Comparison of ENCODE assay signal across 8 mouse cellular contexts in genomic region chr4:3068306-3069223, GRCm38 (mm10).
A peak's percentile ranks its signal among the peaks of the same experiment; 100 is the strongest.
DNase-seq lines count a peak whose midpoint lies in the region; ATAC-seq lines count a peak whose summit lies in the region.

No protein-coding gene starts in this region.

- H3K27ac ChIP-seq in embryonic facial prominence, embryonic 13.5 days = no peak overlapping the region
- H3K27ac ChIP-seq in embryonic facial prominence, embryonic 10.5 days (replicated peaks) = no peak overlapping the region
- no peak overlapping the region for H3K27ac ChIP-seq in lung, embryonic 15.5 days
- H3K27ac ChIP-seq in hindbrain, embryonic 14.5 days = no peak overlapping the region

- no peak overlapping the region for H3K4me2 ChIP-seq in embryonic facial prominence, embryonic 13.5 days
- H3K4me2 ChIP-seq in lung, embryonic 15.5 days = no peak overlapping the region
- no peak overlapping the region for H3K4me2 ChIP-seq in hindbrain, embryonic 14.5 days (replicated peaks)

- no peaks in the 10 kb centered on the region for H3K4me1 ChIP-seq in embryonic facial prominence, embryonic 13.5 days
- H3K4me1 ChIP-seq in embryonic facial prominence, embryonic 10.5 days = no peaks in the 10 kb centered on the region
- no peaks in the 10 kb centered on the region for H3K4me1 ChIP-seq in lung, embryonic 15.5 days
- H3K4me1 ChIP-seq in hindbrain, embryonic 14.5 days (replicated peaks; ENCODE audit: control insufficient read depth, insufficient read depth, low read length) = no peaks in the 10 kb centered on the region

- WGBS in embryonic facial prominence, embryonic 13.5 days = 86% methylated on average over 6 of the region's 6 CpGs
- 84% methylated on average over 6 of the region's 6 CpGs for WGBS in embryonic facial prominence, embryonic 10.5 days
- 76% methylated on average over 6 of the region's 6 CpGs for WGBS in lung, embryonic 15.5 days
- WGBS in hindbrain, embryonic 14.5 days = 83% methylated on average over 6 of the region's 6 CpGs

- H3K27me3 ChIP-seq in embryonic facial prominence, embryonic 13.5 days = no peaks in the 10 kb centered on the region
- no peaks in the 10 kb centered on the region for H3K27me3 ChIP-seq in embryonic facial prominence, embryonic 10.5 days (replicated peaks; ENCODE audit: low read depth, poor library complexity, severe bottlenecking)
- H3K27me3 ChIP-seq in lung, embryonic 15.5 days = no peaks in the 10 kb centered on the region
- no peaks in the 10 kb centered on the region for H3K27me3 ChIP-seq in hindbrain, embryonic 14.5 days (ENCODE audit: control insufficient read depth, insufficient read depth, low read length)

- peaks cover 85% of the 10 kb centered on the region for H3K9me3 ChIP-seq in embryonic facial prominence, embryonic 13.5 days
- peaks cover 92% of the 10 kb centered on the region for H3K9me3 ChIP-seq in embryonic facial prominence, embryonic 10.5 days
- H3K9me3 ChIP-seq in lung, embryonic 15.5 days = peaks cover 29% of the 10 kb centered on the region
- peaks cover 85% of the 10 kb centered on the region for H3K9me3 ChIP-seq in hindbrain, embryonic 14.5 days (ENCODE audit: control insufficient read depth, low read length)

- no peak for DNase-seq in embryonic facial prominence, embryonic 10.5 days (ENCODE audit: low spot score)
- DNase-seq in lung, postnatal 36 days = no peak
- no peak for DNase-seq in hindbrain, embryonic 14.5 days (ENCODE audit: low spot score)
- peak; percentile 13 for DNase-seq in naive thymus-derived CD4-positive, alpha-beta T cell, adult 2 months (ENCODE audit: low read depth)
- no peak for DNase-seq in embryo, embryonic 10.5 days (ENCODE audit: low spot score)

- H3K9ac ChIP-seq in embryonic facial prominence, embryonic 13.5 days = no peak overlapping the region
- no peak overlapping the region for H3K9ac ChIP-seq in lung, embryonic 15.5 days
- H3K9ac ChIP-seq in hindbrain, embryonic 14.5 days = no peak overlapping the region

- no peak overlapping the region for H3K4me3 ChIP-seq in embryonic facial prominence, embryonic 13.5 days
- no peak overlapping the region for H3K4me3 ChIP-seq in embryonic facial prominence, embryonic 10.5 days
- no peak overlapping the region for H3K4me3 ChIP-seq in lung, embryonic 15.5 days
- H3K4me3 ChIP-seq in hindbrain, embryonic 14.5 days (replicated peaks; ENCODE audit: low read length) = no peak overlapping the region

- H3K36me3 ChIP-seq in embryonic facial prominence, embryonic 13.5 days = no peaks in the 10 kb centered on the region
- no peaks in the 10 kb centered on the region for H3K36me3 ChIP-seq in embryonic facial prominence, embryonic 10.5 days (replicated peaks)
- H3K36me3 ChIP-seq in lung, embryonic 15.5 days = no peaks in the 10 kb centered on the region
- H3K36me3 ChIP-seq in hindbrain, embryonic 14.5 days (replicated peaks; ENCODE audit: control insufficient read depth, insufficient read depth) = no peaks in the 10 kb centered on the region

- peak; percentile 3; the same call in 1 of the 2 replicates for ATAC-seq in embryonic facial prominence, embryonic 13.5 days (ENCODE audit: insufficient number of reproducible peaks, insufficient read depth, low FRiP score, low TSS enrichment, low read depth)
- ATAC-seq in lung, embryonic 15.5 days (ENCODE audit: borderline replicate concordance, extremely low read depth, low FRiP score, low TSS enrichment) = peak; percentile 15; the same call in 1 of the 2 replicates
- peak; percentile 12; the same call in 1 of the 2 replicates for ATAC-seq in hindbrain, embryonic 14.5 days (ENCODE audit: low FRiP score)
- ATAC-seq in activated CD4-positive, CD25-positive, alpha-beta regulatory T cell, adult 4 months = no peak
